Mouse (Mus musculus): ENCODE results near the gene Mn1. TPM values are rescaled to one million over a fixed set of nuclear protein-coding genes. Genes with fewer than 3 reads are reported as not detected.

Mn1 gene
- total and polyA plus RNA-seq, 3 experiments: not detected

DNA sequence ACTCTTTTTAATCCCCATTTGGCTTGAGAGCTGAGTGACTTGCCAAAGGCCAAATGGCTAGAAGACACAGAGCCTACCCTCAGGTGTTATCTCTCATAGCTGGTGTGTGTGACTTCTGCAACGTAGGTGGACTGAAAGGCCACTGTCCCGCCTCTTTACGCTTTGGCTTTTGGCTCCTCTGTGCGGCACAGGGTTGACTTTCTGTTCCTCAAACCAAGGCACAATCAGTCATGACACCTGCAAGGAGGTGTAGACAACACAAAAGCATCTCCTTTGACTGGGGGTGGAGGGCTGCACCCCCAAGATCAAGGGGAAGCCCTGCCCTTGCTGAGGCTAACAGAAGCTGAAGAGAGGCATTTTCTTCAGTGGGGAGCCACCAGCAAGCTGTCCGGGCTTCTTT lies 50.5 kb downstream of the Mn1 start:
- Histone ChIP-seq H3K9me3 (replicated peaks; ENCODE audit: insufficient read depth, low read length) (no peaks in the 10 kb centered on the region), H3K4me3 (ENCODE audit: control insufficient read depth in 1 of 2, insufficient read depth in 1 of 2, low read depth in 2 of 2, low read length in 2 of 2) (no peak overlapping the region), H3K27me3 (ENCODE audit: control insufficient read depth in 1 of 2, insufficient read depth in 2 of 2, low read length in 2 of 2) (no peaks in the 10 kb centered on the region), H3K79me2 (ENCODE audit: control insufficient read depth, insufficient read depth, low read length, poor library complexity) (no peaks in the 10 kb centered on the region), H3K9ac (ENCODE audit: control insufficient read depth, low read depth, low read length, poor library complexity, severe bottlenecking) (no peak overlapping the region), H3K27ac (ENCODE audit: control insufficient read depth, low read depth, low read length) (no peak overlapping the region), H3K36me3 (ENCODE audit: control insufficient read depth in 1 of 2, insufficient read depth in 2 of 2, low read length in 2 of 2) (no peaks in the 10 kb centered on the region), H3K4me1 (ENCODE audit: control insufficient read depth in 1 of 2, insufficient read depth in 2 of 2, low read length in 2 of 2) (no peaks in the 10 kb centered on the region)
- DNase-seq (ENCODE audit: low read depth, low spot score): no peak
- no peak for TF ChIP-seq MYB (IDR thresholded peaks at IDR 0.05; ENCODE audit: low read depth, low read length)
- TF ChIP-seq SMC3 (IDR thresholded peaks at IDR 0.05; ENCODE audit: low read depth, low read length): no peak
- no peak for TF ChIP-seq GATA1 (IDR thresholded peaks at IDR 0.05; ENCODE audit: low read depth, low read length)
- TF ChIP-seq KAT2A (conservative IDR thresholded peaks at IDR 0.05; ENCODE audit: low read depth, low read length): no peak
- TF ChIP-seq POLR2AphosphoS5 (IDR thresholded peaks at IDR 0.05; ENCODE audit: borderline replicate concordance, low read depth, low read length): no peak
- no peak for TF ChIP-seq ZKSCAN1 (IDR thresholded peaks at IDR 0.05; ENCODE audit: low read depth, low read length)
- TF ChIP-seq BHLHE40 (IDR thresholded peaks at IDR 0.05; ENCODE audit: borderline replicate concordance, low read depth, low read length): no peak
- no peak for TF ChIP-seq USF1 (IDR thresholded peaks at IDR 0.05; ENCODE audit: low read depth, low read length)
- TF ChIP-seq USF2 (IDR thresholded peaks at IDR 0.05; ENCODE audit: borderline replicate concordance in 1 of 2, insufficient read depth in 1 of 2, low read depth in 1 of 2, low read length in 2 of 2): no peak
- TF ChIP-seq POLR2A (IDR thresholded peaks at IDR 0.05; ENCODE audit: control insufficient read depth in 1 of 2, insufficient read depth in 1 of 2, low read depth in 1 of 2, low read length in 2 of 2, poor library complexity in 1 of 2): no peak
- TF ChIP-seq RCOR1 (IDR thresholded peaks at IDR 0.05; ENCODE audit: low read depth, low read length): no peak
- TF ChIP-seq JUND (IDR thresholded peaks at IDR 0.05; ENCODE audit: low read depth, low read length): no peak
- TF ChIP-seq MXI1 (IDR thresholded peaks at IDR 0.05; ENCODE audit: low read depth, low read length): no peak
- TF ChIP-seq MAZ (IDR thresholded peaks at IDR 0.05; ENCODE audit: low read depth, low read length): no peak

DNA sequence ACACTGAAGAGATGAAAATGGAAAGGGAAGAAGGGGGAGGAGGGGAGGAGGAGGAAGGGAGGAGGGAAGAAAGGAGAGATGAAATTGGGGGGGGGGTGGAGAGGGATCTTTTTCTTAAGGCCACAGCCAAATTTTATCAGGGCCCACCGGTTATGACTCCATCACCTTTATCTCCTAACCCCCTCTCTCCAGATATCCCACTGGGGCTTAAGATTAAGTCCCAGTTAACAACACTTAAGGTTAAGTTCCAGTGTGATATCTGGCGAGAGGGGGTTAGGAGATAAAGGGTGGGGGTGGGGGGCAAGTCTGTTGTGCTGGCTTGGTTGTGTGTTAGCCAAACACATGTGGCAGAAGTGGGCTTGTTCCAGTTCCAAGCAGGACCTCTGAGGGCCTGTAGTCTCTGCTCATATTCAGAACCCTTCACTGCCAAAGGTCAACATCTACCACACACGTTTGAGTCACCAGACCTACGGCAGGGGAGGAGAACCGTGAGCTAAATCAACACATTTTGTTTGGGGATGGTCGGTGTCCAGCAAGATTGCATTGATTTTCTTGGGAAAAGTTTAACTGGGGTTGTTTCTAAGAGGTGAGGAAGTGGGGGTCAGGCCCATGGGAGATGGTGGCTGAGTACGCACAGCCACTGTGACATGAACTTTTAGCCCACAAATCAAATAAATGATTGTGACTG lies 52.2 kb downstream of the Mn1 start:
- DNase-seq (ENCODE audit: low read depth, low spot score): peak; percentile 3
- no peaks in the 10 kb centered on the region for H3K4me1 ChIP-seq (ENCODE audit: control insufficient read depth in 1 of 2, insufficient read depth in 2 of 2, low read length in 2 of 2)
- no peak overlapping the region for H3K4me3 ChIP-seq (ENCODE audit: control insufficient read depth in 1 of 2, insufficient read depth in 1 of 2, low read depth in 2 of 2, low read length in 2 of 2)
- peak; percentile 73 for TF ChIP-seq TCF12 (IDR thresholded peaks at IDR 0.05; ENCODE audit: low read depth, low read length)
- TF ChIP-seq MYB (IDR thresholded peaks at IDR 0.05; ENCODE audit: low read depth, low read length): no peak
- TF ChIP-seq HCFC1 (IDR thresholded peaks at IDR 0.05; ENCODE audit: low read depth, low read length): no peak
- no peak for TF ChIP-seq ZKSCAN1 (IDR thresholded peaks at IDR 0.05; ENCODE audit: low read depth, low read length)
- no peak for TF ChIP-seq MEF2A (IDR thresholded peaks at IDR 0.05; ENCODE audit: extremely low read depth, insufficient replicate concordance, low read depth, low read length, poor library complexity, severe bottlenecking)
- no peak for TF ChIP-seq NELFE (IDR thresholded peaks at IDR 0.05; ENCODE audit: low read depth, low read length)
- TF ChIP-seq EP300 (IDR thresholded peaks at IDR 0.05; ENCODE audit: low read depth in 1 of 2, low read length in 2 of 2): peak in 1 of 2 experiments; percentile 58; a peak in 2 of 4 replicates
- no peak overlapping the region for H3K27ac ChIP-seq (ENCODE audit: control insufficient read depth, low read depth, low read length)
- no peaks in the 10 kb centered on the region for H3K27me3 ChIP-seq (ENCODE audit: control insufficient read depth in 1 of 2, insufficient read depth in 2 of 2, low read length in 2 of 2)
- no peaks in the 10 kb centered on the region for H3K9me3 ChIP-seq (replicated peaks; ENCODE audit: insufficient read depth, low read length)
- no peaks in the 10 kb centered on the region for H3K79me2 ChIP-seq (ENCODE audit: control insufficient read depth, insufficient read depth, low read length, poor library complexity)
- no peaks in the 10 kb centered on the region for H3K36me3 ChIP-seq (ENCODE audit: control insufficient read depth in 1 of 2, insufficient read depth in 2 of 2, low read length in 2 of 2)
- no peak overlapping the region for H3K9ac ChIP-seq (ENCODE audit: control insufficient read depth, low read depth, low read length, poor library complexity, severe bottlenecking)

Measured in MEL (cell line).